Mouse (Mus musculus): Measurements from ENCODE around the gene Rpl36al.

DNA sequence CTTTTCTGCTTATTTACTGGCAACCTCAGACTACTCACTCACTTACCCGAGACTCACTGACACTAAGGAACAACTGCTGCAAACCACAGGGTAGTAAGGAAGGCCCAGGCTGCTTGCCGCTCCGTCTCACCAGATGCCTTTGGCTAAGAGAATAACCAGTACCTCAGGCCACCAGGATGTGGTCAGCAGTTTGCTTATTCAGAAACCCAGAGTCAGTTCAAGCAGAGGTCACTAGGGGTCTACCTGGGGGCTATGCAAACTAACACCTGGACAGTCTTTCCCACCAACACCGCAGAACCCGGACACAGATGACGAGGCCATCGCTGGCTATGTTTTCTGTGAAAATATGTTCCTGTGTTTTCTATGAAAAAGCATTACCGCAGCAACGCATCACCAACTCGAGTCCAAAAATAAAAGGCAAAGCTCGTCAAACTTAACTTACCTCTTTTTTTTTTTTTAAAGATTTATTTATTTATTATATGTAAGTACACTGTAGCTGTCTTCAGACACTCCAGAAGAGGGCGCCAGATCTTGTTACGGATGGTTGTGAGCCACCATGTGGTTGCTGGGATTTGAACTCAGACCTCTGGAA, 29.4 kb upstream of the Rpl36al start:
- TF ChIP-seq CTCF (IDR thresholded peaks at IDR 0.05; ENCODE audit: low read depth) (0 out of 2 replicates have a peak, but pooled peaks have one; percentile 1), EP300 (IDR thresholded peaks at IDR 0.05; ENCODE audit: low read depth) (no peak)
